Mouse (Mus musculus) G1E (cell line): ENCODE measurements at regions not wholly inside any gene's neighbourhood (a gene's known extent, or its start where the extent isn't known, plus 50 kb on each side); places are given as distances from the start of the nearest gene placed in this dataset.

ENCODE experiments used
- CTCF ChIP-seq: IDR thresholded peaks from 2 replicates; pipeline ENCODE4 v1.5.1; 2012; ENCODE audit warnings: low read depth, low read length, inconsistent platforms, mixed read lengths
- GATA1 ChIP-seq: IDR thresholded peaks from 2 replicates; pipeline ENCODE4 v1.6.1; 2012; ENCODE audit warnings: borderline replicate concordance, low read length, inconsistent platforms, mixed read lengths

DNA sequence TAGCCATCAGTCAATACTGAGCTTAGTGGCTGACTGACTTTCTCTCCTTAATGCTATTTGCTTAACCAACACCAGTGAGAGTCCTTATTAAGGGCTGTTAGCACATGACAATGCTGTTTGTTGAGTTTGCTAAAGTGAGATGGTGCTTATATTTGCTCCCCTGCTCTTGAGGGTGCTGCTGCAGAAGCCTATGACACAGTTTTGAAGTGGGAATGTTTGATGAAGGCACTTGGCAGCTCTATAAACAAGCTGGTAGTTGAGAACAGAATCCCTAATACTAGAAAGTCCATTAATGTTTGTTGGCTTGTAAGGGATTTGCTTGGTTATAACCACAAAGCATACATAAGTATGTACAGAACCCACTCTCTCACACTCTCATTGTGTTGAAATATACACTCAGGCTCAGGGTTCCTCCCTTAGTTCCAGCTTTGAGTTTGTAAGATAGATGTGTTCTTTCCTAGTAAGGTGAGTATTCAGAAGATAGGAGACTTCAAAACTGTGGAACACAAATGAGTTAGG, 249.1 kb upstream of the Klf4 start:
- TF ChIP-seq CTCF, result no peak
- no peak for TF ChIP-seq GATA1
